Mouse (Mus musculus) neural tube, embryonic 15.5 days (tissue): ENCODE measurements around the gene Dcaf8. TPM values are rescaled to one million over a fixed set of nuclear protein-coding genes. Genes with fewer than 3 reads are reported as not detected.

Experiments
- ATAC-seq: fragments of 200-750 bp; cut with Nextera tagmentation; 2 replicates; pipeline ENCODE4 v1.8.0; 2017; ENCODE audit warnings: mild to moderate bottlenecking, moderate TSS enrichment, moderate library complexity; ENCODE audit not compliant: low FRiP score
- H3K27ac ChIP-seq: fragments of 300-500 bp; sonication (generic); replicated peaks from 2 replicates; pipeline ENCODE4 v1.5.1; 2015; ENCODE audit warnings: mild to moderate bottlenecking, inconsistent platforms
- H3K27me3 ChIP-seq: fragments of 300-500 bp; sonication (generic); replicated peaks from 2 replicates; pipeline ENCODE4 v1.6.1; 2015; ENCODE audit warnings: inconsistent platforms
- H3K36me3 ChIP-seq: fragments of 300-500 bp; sonication (generic); 2 replicates; pipeline ENCODE4 v1.6.1; 2015; ENCODE audit warnings: inconsistent platforms
- H3K4me1 ChIP-seq: fragments of 300-500 bp; sonication (generic); 2 replicates; pipeline ENCODE4 v1.6.1; 2015; ENCODE audit warnings: inconsistent platforms
- H3K4me2 ChIP-seq: fragments of 300-500 bp; sonication (generic); 2 replicates; pipeline ENCODE4 v1.6.1; 2015; ENCODE audit warnings: inconsistent platforms, mild to moderate bottlenecking, moderate library complexity
- H3K4me3 ChIP-seq: fragments of 300-500 bp; sonication (generic); replicated peaks from 2 replicates; pipeline ENCODE4 v1.5.1; 2015; ENCODE audit warnings: mild to moderate bottlenecking, inconsistent platforms
- H3K9ac ChIP-seq: fragments of 300-500 bp; sonication (generic); replicated peaks from 2 replicates; pipeline ENCODE4 v1.6.1; 2015; ENCODE audit warnings: mild to moderate bottlenecking, inconsistent platforms
- H3K9me3 ChIP-seq: fragments of 300-500 bp; sonication (generic); replicated peaks from 2 replicates; pipeline ENCODE4 v1.6.1; 2016; ENCODE audit warnings: inconsistent platforms
- WGBS: fragments of 180-500 bp; shearing (Covaris S2); methylation state at CpG from one replicate; pipeline ENCODE4 v1.1.7; 2015; ENCODE audit warnings: mixed read lengths; 5-methylcytosine and 5-hydroxymethylcytosine counted together
- polyA plus RNA-seq: library from polyadenylated mRNA; unstranded; fragments of >200 nt; fragmentation: Nextera tagmentation; extraction: Ambion mirVana; gene quantifications from 2 replicates; pipeline ENCODE4 v1.2.1, GENCODE M21; 2015

Dcaf8 gene
- polyA plus RNA-seq, 1 experiment from 2014 or later, result 84.5 TPM

GRCm38 (mm10) chr1:172179102-172179501 lies 31.2 kb downstream of the Dcaf8 start:
- Histone ChIP-seq H3K9me3 (no peaks in the 10 kb centered on the region), H3K4me1 (no peaks in the 10 kb centered on the region), H3K4me2 (no peak overlapping the region), H3K9ac (no peak overlapping the region), H3K36me3 (peaks cover 57% of the 10 kb centered on the region), H3K27me3 (no peaks in the 10 kb centered on the region), H3K27ac (no peak overlapping the region), H3K4me3 (no peak overlapping the region)
- no peak for ATAC-seq
- 77% methylated on average over 7 of the region's 7 CpGs for WGBS

DNA sequence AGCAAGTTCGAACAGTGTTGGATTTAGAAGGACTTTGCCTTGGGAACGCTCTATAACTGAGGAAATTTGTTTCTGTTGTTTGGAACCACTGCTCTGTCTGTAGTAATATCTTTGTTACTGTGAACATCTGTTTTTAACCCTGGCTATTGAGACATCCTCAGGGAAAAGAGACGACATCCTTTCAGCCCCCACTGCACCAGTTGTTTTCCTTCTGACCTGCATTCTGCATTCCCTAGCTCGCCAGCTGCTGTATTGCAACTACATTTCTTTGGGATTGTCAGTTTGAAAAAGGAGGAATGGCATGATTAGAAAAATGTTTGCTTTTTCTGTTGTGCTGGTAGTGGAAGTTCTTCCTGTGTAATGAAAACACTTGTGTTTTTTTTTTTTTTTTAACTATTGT lies 33.0 kb downstream of the Dcaf8 start:
- H3K27me3 ChIP-seq, result no peaks in the 10 kb centered on the region
- no peaks in the 10 kb centered on the region for H3K9me3 ChIP-seq
- no peak overlapping the region for H3K27ac ChIP-seq
- ATAC-seq, result no peak
- peaks cover 41% of the 10 kb centered on the region for H3K36me3 ChIP-seq
- no peak overlapping the region for H3K4me2 ChIP-seq
- no peak overlapping the region for H3K4me3 ChIP-seq
- H3K4me1 ChIP-seq, result no peaks in the 10 kb centered on the region
- H3K9ac ChIP-seq, result no peak overlapping the region
- WGBS, result 62% methylated on average over 4 of the region's 4 CpGs

DNA sequence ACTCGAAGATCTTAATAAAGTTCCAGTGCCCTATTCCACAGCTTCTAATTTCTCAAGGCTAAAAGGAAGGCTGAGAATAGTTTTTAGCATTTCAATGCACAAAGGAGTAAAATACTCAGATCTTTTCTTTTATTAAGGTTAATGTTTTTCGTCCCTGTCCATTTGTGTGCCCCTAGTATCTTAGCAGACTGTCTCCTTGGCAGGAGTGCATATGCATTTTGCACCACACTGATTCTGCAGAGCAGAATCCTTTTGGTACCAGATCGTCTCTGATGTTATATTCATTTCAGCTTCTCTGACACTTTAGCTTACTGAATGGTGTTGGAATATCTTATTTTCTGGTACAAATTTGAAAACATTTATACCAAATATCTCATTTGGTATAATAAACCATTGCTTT lies 33.9 kb downstream of the Dcaf8 start:
- 92% methylated on average over 3 of the region's 3 CpGs for WGBS
- Histone ChIP-seq H3K4me3 (no peak overlapping the region), H3K4me2 (no peak overlapping the region), H3K27ac (no peak overlapping the region), H3K27me3 (no peaks in the 10 kb centered on the region), H3K9ac (no peak overlapping the region), H3K4me1 (no peaks in the 10 kb centered on the region), H3K9me3 (no peaks in the 10 kb centered on the region), H3K36me3 (peaks cover 44% of the 10 kb centered on the region)
- ATAC-seq, result no peak

- Histone ChIP-seq H3K4me1 (no peaks in the 10 kb centered on the region), H3K9ac (no peak overlapping the region), H3K27me3 (no peaks in the 10 kb centered on the region), H3K27ac (no peak overlapping the region), H3K9me3 (no peaks in the 10 kb centered on the region), H3K4me3 (no peak overlapping the region), H3K4me2 (no peak overlapping the region), H3K36me3 (peaks cover 49% of the 10 kb centered on the region)
- 96% methylated on average over 6 of the region's 6 CpGs for WGBS
- ATAC-seq, result no peak
These were observed 35.2 kb downstream of the Dcaf8 start for GRCm38 (mm10) chr1:172183056-172183455.

- H3K4me1 ChIP-seq, result no peaks in the 10 kb centered on the region
- no peaks in the 10 kb centered on the region for H3K9me3 ChIP-seq
- peaks cover 50% of the 10 kb centered on the region for H3K36me3 ChIP-seq
- no peak for ATAC-seq
- no peak overlapping the region for H3K9ac ChIP-seq
- H3K27ac ChIP-seq, result no peak overlapping the region
- no peaks in the 10 kb centered on the region for H3K27me3 ChIP-seq
- no peak overlapping the region for H3K4me2 ChIP-seq
- no peak overlapping the region for H3K4me3 ChIP-seq
These were observed 36.0 kb downstream of the Dcaf8 start for GRCm38 (mm10) chr1:172183915-172184314.

DNA sequence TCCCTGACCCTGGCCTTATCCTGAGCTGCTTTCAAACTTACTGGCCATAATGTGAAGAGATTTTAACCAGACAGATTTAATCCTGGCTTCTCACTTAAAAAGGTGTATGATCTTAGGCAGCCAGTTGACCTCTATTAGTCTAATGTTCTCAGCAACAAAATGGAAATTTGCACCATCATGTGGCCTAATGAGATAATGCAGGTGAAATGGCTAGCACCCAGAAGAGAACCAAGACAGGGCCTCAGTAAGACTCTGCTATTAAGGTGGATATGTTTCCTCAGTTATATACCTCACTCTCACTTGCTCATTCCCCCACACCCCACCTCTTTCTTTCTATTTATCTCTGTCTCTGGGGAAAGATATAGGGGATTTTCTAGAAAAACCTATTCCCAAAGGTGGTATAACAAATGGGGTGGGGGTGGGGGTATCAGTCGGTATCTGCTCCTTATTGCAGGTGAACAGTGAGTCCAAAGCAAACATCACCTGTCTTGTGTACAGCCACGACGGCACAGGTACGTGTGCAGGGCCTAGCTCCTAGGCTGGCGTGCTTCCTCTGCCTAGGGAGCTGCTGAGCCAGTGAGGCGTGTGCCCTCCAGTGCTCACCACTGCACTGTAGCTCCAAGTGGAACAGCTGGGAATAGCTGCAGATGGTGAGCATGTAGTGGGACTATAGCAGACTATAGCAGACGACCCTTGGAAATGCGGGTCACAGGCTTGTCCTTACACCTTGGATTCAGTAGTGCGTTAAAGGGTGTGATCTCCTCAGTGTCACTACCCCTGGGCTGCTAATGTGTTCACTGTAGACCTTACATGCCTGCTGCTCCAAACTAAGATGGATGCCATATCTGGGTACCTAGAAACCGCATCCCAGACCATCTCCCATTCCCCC lies 38.8 kb downstream of the Dcaf8 start:
- no peaks in the 10 kb centered on the region for H3K27me3 ChIP-seq
- 92% methylated on average over 10 of the region's 10 CpGs for WGBS
- peaks cover 56% of the 10 kb centered on the region for H3K36me3 ChIP-seq
- no peak; the same call in 1 of the 2 replicates for ATAC-seq
- H3K4me2 ChIP-seq, result no peak overlapping the region
- H3K4me1 ChIP-seq, result no peaks in the 10 kb centered on the region
- H3K9ac ChIP-seq, result no peak overlapping the region
- H3K9me3 ChIP-seq, result no peaks in the 10 kb centered on the region
- H3K4me3 ChIP-seq, result no peak overlapping the region
- H3K27ac ChIP-seq, result no peak overlapping the region

DNA sequence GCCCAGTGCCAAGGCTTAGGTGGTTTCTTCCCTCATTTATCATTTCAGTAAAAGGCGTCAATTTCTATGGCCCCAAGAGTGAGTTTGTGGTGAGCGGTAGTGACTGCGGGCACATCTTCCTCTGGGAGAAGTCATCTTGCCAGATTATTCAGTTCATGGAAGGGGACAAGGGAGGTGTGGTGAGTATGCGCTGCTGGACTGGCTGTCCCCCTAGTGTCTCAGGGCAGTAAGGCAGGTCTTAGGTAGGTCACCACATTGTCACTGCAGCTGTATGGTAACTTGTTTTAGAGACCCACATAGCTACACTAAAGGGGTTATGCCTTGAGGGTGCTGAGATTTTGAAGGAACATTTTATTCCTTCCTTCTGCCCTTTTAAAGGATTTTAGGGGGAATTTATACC lies 41.0 kb downstream of the Dcaf8 start:
- H3K36me3 ChIP-seq, result peaks cover 65% of the 10 kb centered on the region
- no peak overlapping the region for H3K4me2 ChIP-seq
- no peaks in the 10 kb centered on the region for H3K27me3 ChIP-seq
- ATAC-seq, result no peak
- WGBS, result 59% methylated on average over 4 of the region's 4 CpGs
- H3K4me3 ChIP-seq, result no peak overlapping the region
- H3K9me3 ChIP-seq, result no peaks in the 10 kb centered on the region
- H3K9ac ChIP-seq, result no peak overlapping the region
- H3K4me1 ChIP-seq, result no peaks in the 10 kb centered on the region
- no peak overlapping the region for H3K27ac ChIP-seq

DNA sequence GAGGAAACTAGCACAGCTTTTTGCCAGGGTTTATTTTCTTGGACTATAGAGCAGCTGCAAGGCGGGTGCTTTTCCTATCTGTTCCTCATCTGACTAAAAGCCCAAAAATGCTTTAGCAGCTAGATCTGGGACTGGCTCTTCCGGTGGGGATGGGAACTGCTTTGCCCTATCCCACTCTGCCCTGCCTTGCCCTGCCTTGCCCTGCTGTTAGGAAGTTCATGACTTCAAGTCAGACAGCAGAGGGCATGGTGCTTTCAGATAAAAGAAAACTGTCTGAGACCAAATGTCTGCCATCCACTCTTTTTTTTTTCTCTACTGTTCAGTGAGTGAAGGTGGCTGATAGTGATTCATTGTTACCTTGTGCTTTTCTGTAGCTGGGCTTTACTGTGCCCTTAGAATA lies 43.7 kb downstream of the Dcaf8 start:
- 92% methylated on average over 2 of the region's 2 CpGs for WGBS
- Histone ChIP-seq H3K9me3 (no peaks in the 10 kb centered on the region), H3K36me3 (peaks cover 83% of the 10 kb centered on the region)

GRCm38 (mm10) chr1:172192217-172192616 lies 44.3 kb downstream of the Dcaf8 start:
- H3K27me3 ChIP-seq, result no peaks in the 10 kb centered on the region
- no peak overlapping the region for H3K4me3 ChIP-seq
- WGBS, result 92% methylated on average over 3 of the region's 3 CpGs
- H3K9ac ChIP-seq, result no peak overlapping the region
- H3K36me3 ChIP-seq, result peaks cover 83% of the 10 kb centered on the region
- no peaks in the 10 kb centered on the region for H3K4me1 ChIP-seq
- no peak for ATAC-seq
- no peak overlapping the region for H3K4me2 ChIP-seq
- H3K27ac ChIP-seq, result no peak overlapping the region
- no peaks in the 10 kb centered on the region for H3K9me3 ChIP-seq

More for the DNA sequence above, 43.7 kb downstream of the Dcaf8 start:
- H3K4me2 ChIP-seq, result no peak overlapping the region
- H3K27ac ChIP-seq, result no peak overlapping the region
- no peak for ATAC-seq
- no peaks in the 10 kb centered on the region for H3K27me3 ChIP-seq
- H3K9ac ChIP-seq, result no peak overlapping the region
- no peak overlapping the region for H3K4me3 ChIP-seq
- no peaks in the 10 kb centered on the region for H3K4me1 ChIP-seq

DNA sequence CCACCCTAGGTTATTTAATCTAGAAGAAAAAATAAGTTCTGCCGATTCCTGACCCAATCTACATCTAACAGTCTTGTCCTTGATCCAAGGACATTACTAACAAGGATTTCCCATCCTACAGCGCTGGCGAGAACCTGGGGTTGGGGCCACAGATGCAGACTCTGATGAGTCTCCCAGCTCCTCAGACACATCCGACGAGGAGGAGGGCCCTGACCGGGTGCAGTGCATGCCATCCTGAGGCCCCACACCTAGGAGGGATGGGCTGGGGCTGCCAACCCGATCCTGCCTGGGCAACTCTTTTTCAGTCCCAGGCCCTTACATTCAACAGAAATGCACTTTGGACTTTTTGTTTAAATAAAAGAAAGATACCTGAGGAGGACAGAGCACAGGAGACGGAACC lies 46.6 kb downstream of the Dcaf8 start:
- H3K9ac ChIP-seq, result no peak overlapping the region
- peaks cover 83% of the 10 kb centered on the region for H3K36me3 ChIP-seq
- H3K27ac ChIP-seq, result no peak overlapping the region
- peaks cover under 1% of the 10 kb centered on the region; the same call in 1 of the 2 replicates for H3K4me1 ChIP-seq
- no peaks in the 10 kb centered on the region for H3K27me3 ChIP-seq
- H3K9me3 ChIP-seq, result no peaks in the 10 kb centered on the region
- WGBS, result 80% methylated on average over 8 of the region's 8 CpGs
- ATAC-seq, result no peak
- no peak overlapping the region for H3K4me2 ChIP-seq
- no peak overlapping the region for H3K4me3 ChIP-seq

DNA sequence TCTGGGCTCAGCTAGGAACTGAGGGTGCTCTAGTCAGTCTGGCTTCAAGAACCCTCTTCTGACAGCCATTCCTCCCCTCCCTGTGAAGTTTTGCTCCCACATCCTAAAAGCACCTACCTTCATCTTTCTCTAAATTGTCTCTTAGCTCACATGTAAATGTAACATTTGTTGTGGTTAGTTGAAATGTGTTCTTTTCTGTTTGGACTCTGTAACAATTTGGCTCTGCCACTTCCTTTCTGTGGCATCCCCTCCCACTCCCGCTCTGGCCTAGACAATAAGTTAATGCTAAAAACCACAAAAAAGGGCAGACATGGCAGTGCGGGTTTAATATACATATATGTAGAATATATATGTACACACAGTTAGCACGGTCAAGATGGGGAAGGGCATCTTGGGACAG lies 49.3 kb downstream of the Dcaf8 start:
- Histone ChIP-seq H3K4me1 (peaks cover 27% of the 10 kb centered on the region), H3K27me3 (no peaks in the 10 kb centered on the region), H3K27ac (no peak overlapping the region), H3K9ac (no peak overlapping the region), H3K9me3 (no peaks in the 10 kb centered on the region), H3K4me2 (no peak overlapping the region), H3K4me3 (no peak overlapping the region), H3K36me3 (peaks cover 71% of the 10 kb centered on the region)
- no peak for ATAC-seq
- 87% methylated on average over 3 of the region's 3 CpGs for WGBS

- Histone ChIP-seq H3K27me3 (no peaks in the 10 kb centered on the region), H3K9ac (no peak overlapping the region), H3K4me3 (no peak overlapping the region), H3K4me1 (peaks cover 34% of the 10 kb centered on the region), H3K9me3 (no peaks in the 10 kb centered on the region), H3K4me2 (no peak overlapping the region), H3K36me3 (peaks cover 64% of the 10 kb centered on the region), H3K27ac (no peak overlapping the region; the same call in 1 of the 2 replicates)
- 77% methylated on average over 5 of the region's 5 CpGs for WGBS
- no peak for ATAC-seq
These were observed 50.0 kb downstream of the Dcaf8 start for GRCm38 (mm10) chr1:172197851-172198250.
